Mouse (Mus musculus) thymus, adult 2 months (tissue): ENCODE measurements around the gene Theg.

Experiments used
- CTCF ChIP-seq: fragments of 200-500 bp; IDR thresholded peaks from 2 replicates; pipeline ENCODE4 v1.5.1; 2012; ENCODE audit warnings: mild to moderate bottlenecking, control low read depth, low read length, moderate library complexity, borderline replicate concordance; ENCODE audit not compliant: control insufficient read depth, poor library complexity, insufficient read depth; ENCODE audit errors: extremely low read depth
- POLR2A ChIP-seq: fragments of 200-500 bp; IDR thresholded peaks from 2 replicates; pipeline ENCODE4 v1.6.1; 2012; ENCODE audit warnings: mild to moderate bottlenecking, low read length, control low read depth, moderate library complexity; ENCODE audit not compliant: control insufficient read depth, poor library complexity, insufficient read depth; ENCODE audit errors: extremely low read depth

- TF ChIP-seq CTCF (no peak), POLR2A (no peak)
These were observed 8.2 kb downstream of the Theg start for GRCm38 (mm10) chr10:79578891-79579290.
